Mouse (Mus musculus) testis, adult 10 weeks (tissue): ENCODE results near the gene Gm525. TPM values are rescaled to one million over a fixed set of nuclear protein-coding genes. Genes with fewer than 3 reads are reported as not detected.

Source experiments
- polyA plus RNA-seq: library from polyadenylated mRNA; stranded (reverse); fragments of 350-450 nt; fragmentation: Illumina TruSeq; extraction: RNeasy Lipid Tissue Mini Kit (QIAGEN cat#74804); gene quantifications from one replicate; pipeline ENCODE4 v1.2.3, GENCODE M21; 2014; ENCODE audit warnings: low read depth, low replicate concordance

Gm525 gene
- polyA plus RNA-seq = 6.2 TPM

DNA sequence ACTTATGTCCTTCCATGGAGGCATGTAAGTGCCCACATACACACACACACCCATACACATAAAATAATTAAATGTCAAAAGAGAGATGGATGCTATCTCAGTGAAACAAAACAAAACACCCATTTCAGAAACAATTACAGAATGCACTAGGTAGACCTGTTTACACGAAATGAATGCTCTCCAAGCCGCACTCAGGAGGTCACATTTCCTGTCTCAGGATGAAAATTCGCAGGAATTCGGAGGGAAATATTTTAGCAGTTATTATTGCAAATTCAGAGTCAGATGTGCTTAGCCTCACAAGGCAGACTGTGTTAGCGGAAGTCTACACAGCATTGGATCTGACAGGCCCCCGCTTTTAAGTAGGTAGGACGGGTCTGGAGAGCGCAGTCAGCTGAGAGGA is at the start of gene Gm525:
Gene Gm525, plus strand, starts transcription at position 301 of the 400 bp plus-strand sequence.

DNA sequence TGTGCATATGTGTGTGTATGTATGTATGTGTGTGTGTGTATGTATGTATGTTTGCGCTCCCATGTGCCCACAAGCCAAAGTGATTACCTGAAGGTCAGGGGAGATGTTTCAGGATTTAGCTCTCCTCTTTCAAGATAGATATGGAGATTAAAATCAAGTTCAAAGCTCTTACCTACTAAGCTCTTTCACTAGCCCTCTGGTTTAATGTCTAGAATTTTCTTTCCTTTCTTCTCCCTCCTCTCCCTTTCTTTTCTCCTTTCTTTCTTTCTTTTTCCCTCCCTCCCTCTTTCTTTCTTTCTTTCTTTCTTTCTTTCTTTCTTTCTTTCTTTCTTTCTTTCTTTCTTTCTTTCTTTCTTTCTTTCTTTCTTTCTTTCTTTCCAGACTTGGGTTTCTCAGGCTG is 6.9 kb upstream of the Gm525 start, which contains the start of gene Dgke:
Gene Dgke, minus strand, starts transcription at position 101 of the 400 bp plus-strand sequence.

Other genes with a start within 250 kb of the Gm525 start
- 91.0 TPM for gene Akap1, start 209.3 kb upstream of the Gm525 start, polyA plus RNA-seq
- gene Scpep1, start 118.4 kb upstream of the Gm525 start, polyA plus RNA-seq = 20.4 TPM
- gene Elobl, start 106.9 kb upstream of the Gm525 start, polyA plus RNA-seq = 0.81 TPM
- gene Coil, start 103.6 kb upstream of the Gm525 start, polyA plus RNA-seq = 137 TPM
- 4.3 TPM for gene Trim25, start 74.5 kb upstream of the Gm525 start, polyA plus RNA-seq
- 9.3 TPM for gene Dgke, start 7.0 kb upstream of the Gm525 start, polyA plus RNA-seq
- not detected for gene Nog, start 228.5 kb downstream of the Gm525 start, polyA plus RNA-seq